16 mouse cellular contexts compared by ENCODE assay signal in the genomic region with DNA sequence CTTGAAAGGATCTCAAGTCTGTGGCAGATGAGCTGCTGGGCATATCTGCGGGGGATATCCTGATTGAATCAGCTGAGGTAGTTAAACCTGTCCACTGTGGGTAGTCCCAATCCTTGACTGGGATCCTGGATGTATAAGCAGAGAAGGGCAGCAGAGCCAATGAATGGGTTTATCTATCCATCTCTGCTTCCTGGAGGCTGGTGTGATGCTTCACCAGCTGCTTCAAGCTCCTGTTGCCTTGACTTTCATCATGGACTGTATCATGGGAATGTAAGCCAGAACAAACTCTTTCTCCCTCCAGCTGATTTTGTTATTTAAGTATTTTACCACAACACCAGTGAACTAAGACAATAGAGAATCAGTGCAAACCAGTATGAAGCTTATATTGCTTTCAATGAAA.
"Had no signal": no experiment of that assay in that cellular context is flagged by ENCODE, and none has a peak within 500 bp of the region (broad histone marks: within the 10 kb centered on the region; RNA-seq: fewer than 3 reads in every experiment).

No protein-coding gene starts in this region.

- H3K4me2 ChIP-seq: neural tube, embryonic 12.5 days; neural tube, embryonic 13.5 days; neural tube, embryonic 15.5 days; stomach, embryonic 15.5 days had no signal

- H3K27me3 ChIP-seq: neural tube, embryonic 12.5 days; neural tube, embryonic 13.5 days; neural tube, embryonic 15.5 days; stomach, embryonic 15.5 days had no signal

- H3K36me3 ChIP-seq: neural tube, embryonic 12.5 days; neural tube, embryonic 13.5 days; neural tube, embryonic 15.5 days; stomach, embryonic 15.5 days had no signal

- H3K4me3 ChIP-seq: neural tube, embryonic 12.5 days; neural tube, embryonic 13.5 days; neural tube, embryonic 15.5 days; stomach, embryonic 15.5 days had no signal

- DNase-seq: retina, postnatal 1 day; right cerebral cortex, adult 18-20 months; right cerebral cortex, postnatal 14 days; right cerebral cortex, postnatal 25 days; right cerebral cortex, postnatal 4 days; spleen, adult 18-20 months; thymus, adult 18-20 months; thymus, adult 2 months; thymus, postnatal 14 days; thymus, postnatal 25 days; thymus, postnatal 36 days; thymus, postnatal 4 days had no signal
